Mouse (Mus musculus) megakaryocyte progenitor cell, adult 5-6 weeks (primary cell): ENCODE results near the gene Med11. TPM values are rescaled to one million over a fixed set of nuclear protein-coding genes. Genes with fewer than 3 reads are reported as not detected.
"Not testable (repeated sequence)": the region's sequence is repeated elsewhere in the genome, so short reads cannot be mapped to it uniquely, and the experiment has no call there.

Experiments used
- ATAC-seq: replicated peaks from 2 replicates; pipeline ENCODE4 v1.8.0; 2016; ENCODE audit warnings: mild to moderate bottlenecking, moderate TSS enrichment, inconsistent platforms; ENCODE audit not compliant: poor library complexity
- total RNA-seq, 2 experiments: library from RNA; stranded (forward) in 1 of 2; stranded (reverse) in 1 of 2; fragments of 157-497, 149-512 nt in 1 of 2; fragments of 200-1000 nt in 1 of 2; gene quantifications; 2 replicates each; pipeline versions ENCODE4 v1.2.3 to v1.2.4; 2015 to 2017

The Med11 gene
- total RNA-seq, 2 experiments from 2014 or later = 37.0 to 37.1 TPM

DNA sequence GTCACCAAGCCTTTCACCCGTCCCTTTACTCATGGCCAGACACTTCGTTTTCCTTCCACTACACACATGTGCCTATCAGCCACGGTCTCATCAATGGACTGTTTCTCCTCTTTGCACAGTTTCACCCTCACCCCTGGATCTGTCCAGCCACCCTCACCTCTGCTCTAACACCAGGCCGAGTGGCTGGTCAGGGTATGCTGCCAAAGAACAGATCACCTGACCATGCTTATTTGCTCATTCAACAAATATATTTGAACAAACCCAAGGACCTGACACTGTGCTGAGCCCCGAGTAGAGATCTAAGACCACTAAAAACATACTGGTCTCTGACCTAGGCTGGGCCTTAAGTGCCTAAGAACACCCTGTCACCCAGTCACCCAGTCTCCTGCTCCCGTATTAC lies 7.1 kb upstream of the Med11 start:
- ATAC-seq = no peak

DNA sequence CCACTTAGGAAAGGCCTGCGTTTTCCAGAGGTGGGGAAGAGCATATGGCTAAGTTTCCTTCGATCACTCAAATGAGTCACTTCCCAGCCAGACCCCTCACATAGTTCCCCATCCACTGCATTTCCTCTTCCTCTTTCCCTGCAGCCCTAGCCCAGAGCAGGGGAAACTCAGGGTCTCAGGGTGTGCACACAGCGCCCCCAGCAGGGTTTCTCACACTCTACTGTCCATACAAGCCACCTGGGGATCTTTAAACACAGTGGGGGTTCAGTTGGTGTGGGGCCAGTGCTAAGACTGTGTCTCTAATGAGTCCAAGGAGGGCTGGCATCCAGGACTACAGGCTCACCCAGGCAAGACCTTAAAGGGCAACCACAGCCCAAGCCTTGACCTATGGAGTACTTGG lies 5.0 kb upstream of the Med11 start:
- peak; percentile 79 for ATAC-seq

DNA sequence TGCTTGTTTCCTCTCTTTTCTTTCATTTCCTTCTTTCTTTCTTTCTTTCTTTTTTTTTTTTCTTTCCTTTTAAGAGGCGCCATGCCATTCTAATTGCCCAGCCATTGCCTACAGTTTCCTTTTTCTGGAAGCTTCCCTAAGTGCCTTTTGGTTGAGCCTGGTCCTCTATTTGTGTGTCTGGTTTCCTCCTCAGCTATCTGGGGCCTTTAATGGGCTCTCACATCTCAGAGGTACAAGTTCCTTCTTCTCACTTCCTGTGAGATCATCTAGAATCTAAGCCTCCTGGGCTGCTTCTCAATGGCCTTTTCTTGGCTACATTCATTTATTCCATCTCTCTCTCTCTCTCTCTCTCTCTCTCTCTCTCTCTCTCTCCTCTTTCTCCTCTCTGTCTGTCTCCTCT lies 4.3 kb upstream of the Med11 start:
- no peak for ATAC-seq

DNA sequence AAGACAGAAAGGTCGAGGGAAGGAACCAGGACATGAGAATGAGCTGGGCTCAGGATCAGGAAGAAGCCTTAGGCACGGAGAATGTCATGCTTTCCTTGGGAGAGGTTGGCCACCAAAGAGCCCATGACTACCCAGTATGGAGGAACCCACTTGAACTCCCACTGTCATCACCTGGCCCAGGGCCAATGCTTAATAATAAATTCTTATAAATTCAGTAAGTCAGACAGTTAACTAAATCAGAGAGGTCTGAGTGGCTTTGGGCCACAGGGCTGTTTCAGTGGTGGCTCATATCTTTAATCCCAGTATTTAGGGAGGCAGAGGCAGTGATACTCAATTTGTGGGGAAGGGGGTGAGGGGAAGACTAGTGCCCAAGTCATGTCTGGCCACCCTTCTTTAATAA lies 793 bp upstream of the Med11 start:
- no peak for ATAC-seq

DNA sequence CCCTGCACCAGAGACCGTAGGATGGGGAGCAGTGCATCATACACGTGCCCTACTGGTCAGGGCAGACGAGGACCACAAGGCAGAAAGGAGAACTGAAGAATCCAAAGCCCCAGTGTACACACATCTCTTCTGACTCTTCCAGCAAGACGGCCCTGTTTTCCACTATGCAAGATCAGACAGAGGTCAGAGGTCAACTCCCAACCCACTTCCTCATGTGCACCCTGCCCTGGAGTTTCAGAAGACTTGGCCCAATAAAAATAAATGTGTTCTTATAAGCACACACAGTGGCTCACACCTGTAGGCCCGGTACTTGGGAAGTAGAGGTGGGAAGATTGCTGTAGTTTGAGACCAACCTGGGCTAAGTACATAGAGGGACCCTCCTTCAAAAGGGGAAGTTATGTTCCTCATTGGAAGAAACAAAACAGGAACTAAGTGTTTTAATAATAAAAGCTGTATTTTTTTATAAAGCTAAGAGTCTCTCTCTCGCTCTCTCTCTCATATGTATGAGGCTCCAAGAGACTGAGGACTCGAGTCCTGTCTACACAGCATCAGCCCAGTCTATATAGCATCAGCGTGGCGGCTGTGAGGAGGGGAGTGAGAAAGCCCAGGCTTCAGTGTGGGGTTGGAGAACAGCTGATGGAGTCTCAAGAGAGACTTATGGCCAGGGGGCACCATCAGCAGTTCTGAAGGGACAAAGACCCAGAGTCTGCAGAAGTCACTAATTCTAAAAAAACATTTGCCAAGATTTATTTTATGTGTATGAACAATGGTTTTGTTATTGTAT lies 1.7 kb downstream of the Med11 start:
- ATAC-seq = peak; percentile 35

DNA sequence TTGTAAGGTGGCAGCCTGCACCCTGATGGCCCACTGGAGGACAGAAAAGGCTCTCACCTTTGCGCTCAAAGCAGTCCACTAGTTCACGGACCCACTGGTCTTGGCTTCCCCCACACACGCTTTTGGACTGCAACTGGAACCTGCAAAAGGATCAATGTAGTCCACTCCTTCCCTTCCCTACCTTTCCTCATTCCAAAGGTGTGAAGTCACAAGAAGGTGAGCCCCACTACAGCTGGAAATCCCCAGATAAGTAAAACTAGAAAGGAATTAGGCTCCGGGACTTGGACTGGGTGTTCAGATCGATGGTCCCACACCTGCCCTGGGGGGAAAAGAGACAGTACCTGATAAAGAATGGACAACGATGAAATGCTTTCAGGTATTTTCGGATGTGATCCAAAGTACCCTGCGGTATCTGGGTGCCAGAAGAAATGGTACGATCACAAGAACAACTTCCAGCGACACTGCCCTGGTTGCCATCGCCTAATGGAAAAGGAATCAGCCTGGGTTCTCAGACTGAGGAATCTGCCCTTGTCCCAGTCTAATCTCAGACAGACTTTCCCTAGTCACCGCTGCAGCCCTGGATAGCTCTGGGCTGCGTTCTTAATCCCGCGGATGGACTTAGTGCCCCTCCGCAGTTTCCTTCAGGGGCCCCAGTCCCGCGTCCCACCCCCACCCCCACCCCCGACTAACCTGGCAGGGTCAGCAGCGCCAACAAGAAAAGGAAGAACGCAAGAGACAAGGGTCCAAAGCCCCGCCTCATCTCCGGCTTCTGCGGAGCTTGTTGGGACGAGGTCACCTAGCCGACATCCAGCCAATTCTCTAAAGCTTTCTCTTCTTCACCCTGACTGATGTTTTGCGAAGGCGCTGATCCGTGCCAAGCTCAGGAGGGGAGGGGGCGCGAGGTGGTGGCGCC lies 7.2 kb downstream of the Med11 start, which contains the start of gene Zmynd15:
Gene Zmynd15, plus strand, starts transcription at position 746 of the 913 bp plus-strand sequence.
- ATAC-seq = no peak

DNA sequence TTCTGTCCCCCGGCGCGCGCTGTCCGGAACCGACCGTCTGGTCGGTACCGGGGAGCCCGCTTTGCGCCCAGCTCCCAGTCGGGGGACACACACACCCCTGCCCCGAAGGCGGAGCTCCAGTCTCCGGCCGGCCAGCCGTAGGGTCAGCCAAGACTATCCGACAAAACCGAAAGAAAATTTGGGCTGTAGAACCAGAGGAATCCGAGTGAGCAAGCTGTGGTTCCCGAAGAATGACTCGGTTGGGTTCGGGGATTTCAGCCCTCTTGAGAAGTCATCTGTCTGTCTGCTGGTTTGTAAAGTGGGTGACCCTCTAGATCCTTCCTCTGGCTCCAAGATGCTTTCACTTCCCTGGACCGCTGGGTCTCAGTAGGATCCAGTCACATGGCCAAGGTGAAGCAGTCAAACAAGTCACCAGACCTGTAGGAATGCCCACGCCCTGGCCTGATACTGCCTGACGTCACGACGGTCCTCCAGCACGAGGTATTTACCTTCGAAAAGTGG lies 7.9 kb downstream of the Med11 start, which contains the start of gene Cxcl16:
Gene Cxcl16, minus strand, starts transcription at position 384 of the 501 bp plus-strand sequence.
- ATAC-seq = peak; percentile 31; the same call in 1 of the 2 replicates

DNA sequence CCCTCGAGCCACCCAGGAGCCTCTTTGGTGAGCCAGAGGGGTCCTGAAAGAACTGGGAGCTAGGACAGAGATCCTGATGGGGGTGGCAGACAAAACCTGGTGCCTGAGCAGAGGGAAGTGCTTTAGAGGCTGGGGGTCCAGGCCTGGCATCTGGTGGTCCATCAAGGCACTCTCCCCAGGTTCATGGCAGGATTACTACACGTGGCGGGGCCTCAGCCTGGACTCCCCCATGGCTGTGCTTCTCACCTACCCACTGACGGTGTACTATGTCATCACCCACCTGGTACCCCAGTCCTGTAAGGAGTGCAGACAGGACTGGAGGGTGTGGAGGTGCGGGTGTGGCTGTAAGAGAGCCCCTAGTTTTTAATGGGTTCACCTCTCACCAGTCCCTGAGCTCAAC lies 12.3 kb downstream of the Med11 start:
- no peak for ATAC-seq

DNA sequence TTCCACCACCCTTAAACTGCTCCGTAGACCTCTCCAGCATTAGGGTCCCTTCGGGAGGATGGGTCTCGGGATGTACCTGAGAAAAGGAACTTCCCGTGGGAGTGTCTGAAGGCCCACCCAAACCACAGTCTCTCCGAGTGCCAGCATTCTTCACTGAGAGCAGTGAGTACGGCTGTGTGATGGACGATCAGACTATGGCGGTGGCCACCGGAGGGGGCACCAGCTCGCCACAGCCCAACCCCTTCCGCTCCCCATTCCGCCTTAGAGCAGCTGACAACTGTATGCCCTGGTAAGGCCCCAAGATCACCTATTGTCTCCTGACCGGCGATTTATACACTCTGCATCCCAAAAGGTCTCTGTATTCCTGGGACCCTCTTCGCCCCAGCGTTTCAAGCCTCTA lies 13.5 kb downstream of the Med11 start:
- ATAC-seq = no peak

DNA sequence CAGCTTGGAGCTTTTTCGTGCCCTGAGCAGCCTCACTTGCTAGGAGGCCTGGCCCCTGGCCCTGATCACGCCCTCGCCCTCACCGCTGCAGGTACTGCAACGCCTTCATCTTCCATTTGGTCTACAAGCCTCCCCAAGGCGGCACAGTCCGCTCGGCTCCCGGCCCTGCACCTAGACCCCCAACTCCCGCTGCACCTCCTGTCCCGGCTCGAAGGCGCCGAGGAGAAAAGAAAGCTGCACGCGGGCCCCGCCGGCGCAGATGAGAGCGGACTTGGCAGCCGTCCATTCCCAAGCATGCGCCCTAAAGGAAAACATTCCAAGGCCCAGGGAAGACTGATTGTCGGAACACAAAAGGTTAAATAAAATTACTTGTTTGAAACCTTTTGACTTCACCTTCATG lies 14.1 kb downstream of the Med11 start:
- ATAC-seq = no peak

DNA sequence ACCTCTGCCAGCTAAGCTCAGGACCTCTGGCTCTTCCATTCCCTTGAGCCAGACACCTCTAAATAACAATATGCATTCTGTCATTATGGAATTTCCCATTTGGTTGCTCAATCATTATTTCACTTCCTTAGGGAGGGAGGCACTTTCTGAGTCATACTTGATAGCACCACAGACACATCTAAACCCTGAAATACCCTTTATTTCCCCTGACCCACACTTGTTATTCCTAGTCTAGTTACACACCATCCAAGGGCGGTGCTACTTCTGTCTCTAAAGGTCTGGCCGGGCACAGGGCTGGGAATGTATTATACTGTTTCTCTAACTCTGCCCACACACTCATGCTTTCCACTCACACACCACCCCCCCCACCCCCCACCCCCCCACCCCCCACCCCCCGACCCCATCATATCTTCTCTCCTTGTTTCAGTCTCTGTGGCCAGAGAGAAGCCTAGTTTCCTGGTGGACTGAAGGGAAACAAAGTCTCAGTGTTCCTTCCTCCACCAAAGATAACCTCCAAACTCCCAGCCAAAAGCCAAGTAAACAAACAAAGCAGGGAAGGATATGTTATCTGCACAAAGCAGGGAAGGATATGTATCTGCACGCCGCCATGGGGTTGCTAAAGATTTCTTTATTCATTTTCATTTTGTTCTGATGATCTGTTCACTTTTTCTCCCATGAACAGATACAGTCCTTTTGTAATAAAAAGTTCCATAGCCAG lies 16.3 kb downstream of the Med11 start:
- no peak for ATAC-seq

DNA sequence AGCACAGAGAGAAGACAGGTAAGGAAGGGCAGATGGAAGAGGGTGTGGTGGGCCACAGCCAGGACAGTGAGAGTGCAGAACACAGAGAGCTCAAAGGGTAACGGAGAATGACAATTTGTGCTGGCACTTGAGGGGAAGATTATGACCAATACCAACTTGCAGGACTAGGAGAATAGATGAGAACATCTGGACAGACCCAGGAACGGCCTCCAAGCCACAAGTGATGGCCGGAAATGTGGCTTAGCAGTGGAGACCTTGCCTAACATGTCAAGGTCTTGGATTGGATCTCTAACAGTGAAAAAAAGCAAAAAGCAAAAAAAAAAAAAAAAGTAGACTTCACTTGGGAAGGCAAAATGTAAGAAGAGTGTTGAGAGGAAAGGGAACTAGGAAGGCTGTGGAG lies 18.0 kb downstream of the Med11 start:
- ATAC-seq = no peak

DNA sequence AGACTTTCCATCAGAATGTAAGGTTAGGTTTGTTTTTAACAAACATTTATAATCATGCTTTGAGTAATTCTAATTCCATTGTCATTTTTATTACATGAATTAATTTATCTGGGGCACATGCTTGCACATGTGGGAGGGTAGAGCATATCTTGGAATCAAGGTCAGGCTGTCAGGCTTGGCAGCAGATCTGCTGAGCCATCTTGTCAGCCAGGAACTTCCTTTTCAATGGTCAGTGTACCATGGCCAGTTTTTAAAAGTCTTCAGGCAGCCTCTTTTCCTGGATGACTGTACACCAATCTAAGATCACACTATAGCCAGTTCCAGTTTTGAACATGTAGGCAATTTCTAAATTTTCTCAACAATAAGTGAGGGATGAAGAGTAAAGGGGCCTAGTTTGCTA lies 21.0 kb downstream of the Med11 start:
- no peak for ATAC-seq

DNA sequence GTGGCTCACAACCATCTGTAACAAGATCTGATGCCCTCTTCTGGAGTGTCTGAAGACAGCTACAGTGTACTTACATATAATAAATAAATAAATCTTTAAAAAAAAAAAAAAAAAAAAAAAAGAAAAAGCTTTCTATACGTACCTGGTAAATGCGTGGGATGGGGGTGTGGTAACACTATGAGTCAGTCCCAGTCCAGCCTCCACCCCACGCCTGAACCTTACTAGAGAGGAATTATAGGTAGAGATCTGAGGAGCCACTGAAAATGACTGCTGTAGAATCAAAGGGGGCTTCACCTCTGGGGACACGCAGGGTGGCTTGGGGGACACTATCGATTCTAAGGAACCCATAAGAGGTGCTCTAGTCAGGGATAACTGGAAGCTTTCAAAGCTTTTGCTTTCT lies 21.6 kb downstream of the Med11 start:
- not testable (repeated sequence) for ATAC-seq

DNA sequence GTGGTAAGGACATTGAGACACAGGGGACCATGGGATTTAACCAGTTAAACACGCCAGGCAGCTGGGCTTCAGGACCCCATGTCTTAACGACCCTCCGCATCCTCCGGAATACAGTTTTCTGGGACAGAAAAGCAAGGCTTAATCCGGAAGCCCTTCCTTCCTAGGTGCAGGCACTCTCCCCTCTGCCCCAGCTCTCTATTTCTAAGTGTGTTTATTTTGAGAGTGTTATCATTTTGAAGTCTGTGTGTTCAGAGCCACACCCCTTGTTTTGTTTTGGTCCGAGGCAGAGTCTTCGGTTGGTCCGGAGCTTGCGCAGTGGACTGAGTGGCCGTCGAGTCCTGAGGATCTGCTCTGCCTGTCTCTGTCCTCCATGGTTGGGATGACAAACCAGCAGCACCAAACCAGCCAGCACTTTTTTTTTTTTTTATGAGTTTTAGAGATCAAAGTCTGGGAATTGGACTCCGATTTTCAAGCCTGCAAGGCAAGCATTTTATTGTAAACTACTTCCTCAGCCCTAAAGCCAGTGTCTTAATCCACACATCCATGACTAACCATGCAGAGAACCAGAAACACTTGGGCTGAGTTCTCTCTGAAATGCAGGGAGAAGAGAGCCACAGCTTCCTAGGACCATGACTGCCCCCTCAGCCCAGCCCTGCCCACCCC lies 23.3 kb downstream of the Med11 start:
- ATAC-seq = no peak

DNA sequence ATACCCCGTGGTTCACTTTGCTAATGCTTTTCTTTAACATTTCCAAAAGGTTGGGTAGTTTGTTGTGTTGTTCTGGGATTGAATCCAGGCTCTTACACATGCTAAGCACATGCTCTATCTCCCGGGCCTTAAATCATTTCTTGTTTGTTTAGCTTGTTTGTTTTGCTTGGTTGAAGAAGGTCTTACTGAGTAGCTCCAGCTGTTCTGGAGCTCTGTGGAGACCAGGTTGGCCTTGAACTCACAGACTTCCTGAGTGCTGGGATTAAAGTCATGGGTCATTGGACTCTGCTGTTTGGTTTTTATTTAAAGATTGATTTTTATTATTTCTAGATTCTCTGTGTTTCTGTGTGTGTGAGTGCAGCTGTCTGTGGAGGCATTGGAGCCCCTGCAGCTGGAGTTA lies 33.8 kb downstream of the Med11 start:
- ATAC-seq = no peak

DNA sequence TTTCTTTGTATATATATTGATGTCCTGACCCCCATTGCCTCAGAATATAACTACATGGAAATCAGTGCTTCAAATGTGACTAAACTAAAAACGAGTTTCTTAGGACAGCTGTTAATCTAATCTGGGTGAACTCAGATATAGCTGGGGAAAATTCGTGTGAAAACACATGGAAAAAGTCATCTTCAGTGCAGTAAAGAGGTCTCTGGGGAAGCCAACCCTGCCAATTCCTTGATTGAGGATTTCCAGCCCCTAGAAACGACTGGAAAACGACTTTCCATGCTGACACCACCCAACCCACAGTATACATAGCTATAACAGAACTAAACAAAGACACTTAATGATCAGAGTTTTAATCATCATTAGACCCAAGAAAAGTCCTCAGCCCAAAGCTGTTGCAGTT lies 36.1 kb downstream of the Med11 start:
- ATAC-seq = no peak

DNA sequence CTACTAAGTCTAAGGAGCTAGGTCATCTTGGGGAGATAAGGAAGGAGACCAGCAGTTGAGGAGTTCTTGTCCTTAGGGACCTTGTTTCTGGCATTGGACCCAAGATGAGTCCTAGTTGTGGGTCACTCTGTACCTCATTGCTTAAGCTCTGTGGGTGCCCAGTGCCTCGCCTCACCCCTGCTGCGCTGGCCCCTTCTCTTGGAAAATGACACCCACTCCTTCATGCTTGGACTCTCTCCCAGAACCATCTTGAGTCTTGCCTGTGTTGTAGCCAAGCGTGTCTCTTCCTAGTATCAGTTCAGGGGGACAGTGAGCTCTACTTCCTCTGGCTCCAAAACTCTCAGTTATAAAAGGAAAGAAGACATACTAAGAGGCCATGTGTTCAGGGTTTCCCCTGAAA lies 37.4 kb downstream of the Med11 start:
- no peak for ATAC-seq

DNA sequence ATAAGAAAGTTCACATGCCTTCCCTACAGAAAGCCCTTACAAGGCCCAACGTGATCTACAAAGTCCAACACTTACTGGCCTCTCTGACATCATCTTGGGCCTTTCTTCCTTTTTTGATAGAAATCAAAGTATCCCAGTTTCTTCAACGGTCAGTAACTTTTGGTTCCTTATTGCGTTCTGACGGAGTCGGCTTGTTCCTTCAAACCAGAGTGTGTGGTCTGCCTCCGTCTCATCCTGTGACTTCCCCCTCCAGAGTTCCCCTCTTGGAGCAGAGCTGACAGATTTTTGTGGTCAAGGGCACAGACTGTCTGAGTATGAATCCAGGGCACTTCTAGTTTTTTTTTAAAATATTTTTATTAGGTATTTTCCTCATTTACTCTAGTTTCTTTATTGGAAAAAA lies 38.0 kb downstream of the Med11 start:
- ATAC-seq = peak; percentile 95
